Mouse (Mus musculus) heart, embryonic 11.5 days (tissue): ENCODE data around the gene Pgap1. TPM values are rescaled to one million over a fixed set of nuclear protein-coding genes. Genes with fewer than 3 reads are reported as not detected.

Experiments used
- ATAC-seq: fragments of 200-750 bp; cut with Nextera tagmentation; replicated peaks from 2 replicates; pipeline ENCODE4 v1.8.0; 2017; ENCODE audit warnings: moderate library complexity; ENCODE audit not compliant: insufficient number of reproducible peaks, low FRiP score, low TSS enrichment
- H3K27ac ChIP-seq: fragments of 300-500 bp; sonication (generic); 2 replicates; pipeline ENCODE4 v1.5.1; 2014; ENCODE audit warnings: mild to moderate bottlenecking, low read depth, low read length
- H3K27me3 ChIP-seq: fragments of 300-500 bp; sonication (generic); 2 replicates; pipeline ENCODE4 v1.6.1; 2014; ENCODE audit warnings: mild to moderate bottlenecking, low read length, mixed read lengths; ENCODE audit not compliant: control insufficient read depth, insufficient read depth
- H3K36me3 ChIP-seq: fragments of 300-500 bp; sonication (generic); 2 replicates; pipeline ENCODE4 v1.6.1; 2014; ENCODE audit warnings: mild to moderate bottlenecking, low read length, moderate library complexity, mixed read lengths; ENCODE audit not compliant: control insufficient read depth, insufficient read depth
- H3K4me1 ChIP-seq: fragments of 300-500 bp; sonication (generic); 2 replicates; pipeline ENCODE4 v1.6.1; 2014; ENCODE audit warnings: low read length; ENCODE audit not compliant: control insufficient read depth, insufficient read depth
- H3K4me2 ChIP-seq: fragments of 300-500 bp; sonication (generic); 2 replicates; pipeline ENCODE4 v1.6.1; 2014; ENCODE audit warnings: mild to moderate bottlenecking, moderate library complexity
- H3K4me3 ChIP-seq: fragments of 300-500 bp; sonication (generic); 2 replicates; pipeline ENCODE4 v1.5.1; 2014; ENCODE audit warnings: low read depth, low read length
- H3K9ac ChIP-seq: fragments of 300-500 bp; sonication (generic); 2 replicates; pipeline ENCODE4 v1.6.1; 2014; ENCODE audit warnings: mild to moderate bottlenecking, low read depth, low read length, moderate library complexity
- H3K9me3 ChIP-seq: fragments of 300-500 bp; sonication (generic); replicated peaks from 2 replicates; pipeline ENCODE4 v1.6.1; 2016; ENCODE audit warnings: low read length; ENCODE audit not compliant: control insufficient read depth
- WGBS: fragments of 180-500 bp; shearing (Covaris S2); extraction: QIAGEN DNeasy Blood & Tissue Kit; methylation state at CpG from one replicate; pipeline ENCODE4 v1.1.7; 2014; ENCODE audit not compliant: insufficient replicate concordance; 5-methylcytosine and 5-hydroxymethylcytosine counted together
- polyA plus RNA-seq: library from polyadenylated mRNA; unstranded; fragments of >200 nt; fragmentation: Nextera tagmentation; extraction: Ambion mirVana; gene quantifications from 2 replicates; pipeline ENCODE4 v1.2.1, GENCODE M21; 2014

Pgap1 gene
- polyA plus RNA-seq, 1 experiment from 2014 or later, result 6.0 TPM

DNA sequence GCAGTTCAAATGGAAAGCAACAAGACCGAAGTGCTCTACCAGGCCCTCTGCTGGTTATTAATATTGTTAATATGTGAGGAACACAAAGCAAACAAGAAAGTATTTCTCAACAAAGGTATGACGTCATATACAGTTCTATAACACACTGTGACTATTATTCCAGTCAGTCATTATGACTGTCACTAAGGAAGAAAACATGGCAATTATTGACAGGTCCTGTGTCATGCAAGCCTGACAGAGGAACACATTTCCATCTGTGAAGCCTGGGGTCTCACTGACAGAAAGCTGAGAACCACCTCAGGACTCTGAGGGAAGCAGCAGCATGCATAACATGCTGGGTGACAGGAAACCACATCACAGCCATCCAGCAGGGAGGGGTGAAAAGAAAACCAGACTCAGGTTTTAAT, 65.0 kb downstream of the Pgap1 start:
- no peaks in the 10 kb centered on the region for H3K4me1 ChIP-seq
- WGBS, result 78% methylated on average over 2 of the region's 2 CpGs

DNA sequence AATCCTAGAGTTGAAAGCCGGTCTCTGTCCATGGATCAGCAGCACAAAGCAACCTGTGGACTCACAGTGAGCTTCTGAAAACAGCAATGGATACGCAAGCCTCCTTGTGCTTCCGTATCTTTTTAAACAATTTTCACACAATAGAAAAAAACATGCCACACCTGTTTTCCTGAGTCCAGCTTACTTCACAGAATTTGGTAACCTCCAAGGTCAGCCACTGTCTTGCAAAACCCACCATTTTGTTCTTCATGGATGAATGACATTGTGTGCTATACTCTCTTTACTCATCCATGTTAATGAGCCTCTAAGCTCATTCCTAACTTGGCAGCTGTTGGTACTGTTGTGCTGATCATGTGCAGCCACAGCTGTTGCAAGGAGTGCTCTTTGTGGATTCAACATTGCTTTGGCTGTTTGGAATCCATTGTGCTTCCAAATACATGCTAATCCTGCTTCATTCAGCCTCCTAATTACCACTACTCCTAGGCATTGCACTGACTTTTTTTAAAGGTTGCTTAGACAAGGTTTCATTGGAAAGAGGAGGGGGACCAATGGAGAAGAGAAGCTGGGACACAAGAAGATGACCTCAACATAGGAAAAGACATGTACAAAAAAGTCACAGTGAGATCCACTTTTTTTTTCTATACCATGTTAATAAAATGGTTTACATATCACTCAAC, 72.6 kb downstream of the Pgap1 start:
- WGBS, result 82% methylated on average over 3 of the region's 3 CpGs
- no peak overlapping the region for H3K4me2 ChIP-seq
- no peak overlapping the region for H3K4me3 ChIP-seq
- no peaks in the 10 kb centered on the region for H3K27me3 ChIP-seq
- no peak for ATAC-seq
- H3K36me3 ChIP-seq, result 0 out of 2 replicates have a peak, but pooled peaks cover 5% of the 10 kb centered on the region
- no peaks in the 10 kb centered on the region for H3K4me1 ChIP-seq
- no peak overlapping the region for H3K9ac ChIP-seq
- no peaks in the 10 kb centered on the region for H3K9me3 ChIP-seq
- H3K27ac ChIP-seq, result no peak overlapping the region

More for the DNA sequence above, 65.0 kb downstream of the Pgap1 start:
- H3K27me3 ChIP-seq, result no peaks in the 10 kb centered on the region
- no peak overlapping the region for H3K27ac ChIP-seq
- H3K36me3 ChIP-seq, result no peaks in the 10 kb centered on the region
- no peak overlapping the region for H3K9ac ChIP-seq
- no peak overlapping the region for H3K4me2 ChIP-seq
- ATAC-seq, result no peak
- no peaks in the 10 kb centered on the region for H3K9me3 ChIP-seq
- no peak overlapping the region for H3K4me3 ChIP-seq

DNA sequence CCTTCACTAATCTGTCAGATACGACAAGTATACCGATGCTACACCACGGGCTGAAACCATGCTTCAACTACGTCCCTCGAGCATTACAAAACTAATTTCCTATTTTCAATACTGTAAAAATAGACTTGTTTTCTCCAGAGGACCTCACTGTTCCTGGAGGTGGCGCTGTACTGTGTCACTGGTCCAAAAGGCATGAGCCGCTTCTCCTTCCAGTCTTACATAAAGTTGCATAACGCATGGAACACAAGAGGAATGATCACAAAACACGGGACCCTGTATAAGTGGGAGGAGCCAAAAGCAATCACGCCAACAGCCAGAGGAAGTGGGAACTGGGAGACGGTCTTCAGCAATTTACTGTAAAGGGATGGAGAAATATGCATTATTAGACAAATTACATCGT, 77.0 kb downstream of the Pgap1 start:
- 90% methylated on average over 12 of the region's 12 CpGs for WGBS
- H3K9me3 ChIP-seq, result no peaks in the 10 kb centered on the region
- no peak for ATAC-seq
- no peaks in the 10 kb centered on the region for H3K4me1 ChIP-seq
- H3K9ac ChIP-seq, result no peak overlapping the region
- no peak overlapping the region for H3K4me2 ChIP-seq
- no peaks in the 10 kb centered on the region for H3K27me3 ChIP-seq
- H3K27ac ChIP-seq, result no peak overlapping the region
- 0 out of 2 replicates have a peak, but pooled peaks cover 2% of the 10 kb centered on the region for H3K36me3 ChIP-seq
- H3K4me3 ChIP-seq, result no peak overlapping the region

DNA sequence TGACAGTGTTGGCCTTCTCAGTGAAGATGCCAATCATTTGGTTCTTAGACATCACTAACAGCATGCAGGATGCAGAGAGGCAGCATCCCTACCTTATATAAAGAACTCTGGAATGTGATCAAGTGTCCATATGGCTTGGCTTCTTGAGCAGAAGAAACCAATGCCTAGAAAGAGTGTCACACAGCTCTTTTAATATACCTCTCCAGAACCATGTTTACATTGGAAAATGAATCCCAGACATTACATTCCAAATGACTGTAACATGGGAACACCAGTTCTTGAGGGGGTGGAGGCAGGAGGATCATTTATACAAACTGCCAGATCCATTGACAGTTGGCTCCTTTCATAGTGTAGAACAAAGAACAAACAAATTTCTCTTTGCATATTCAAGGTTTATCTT, 88.8 kb downstream of the Pgap1 start:
- Histone ChIP-seq H3K9ac (no peak overlapping the region), H3K9me3 (no peaks in the 10 kb centered on the region), H3K36me3 (no peaks in the 10 kb centered on the region), H3K27ac (no peak overlapping the region), H3K4me3 (no peak overlapping the region), H3K27me3 (no peaks in the 10 kb centered on the region), H3K4me1 (no peaks in the 10 kb centered on the region), H3K4me2 (no peak overlapping the region)
- no peak for ATAC-seq

DNA sequence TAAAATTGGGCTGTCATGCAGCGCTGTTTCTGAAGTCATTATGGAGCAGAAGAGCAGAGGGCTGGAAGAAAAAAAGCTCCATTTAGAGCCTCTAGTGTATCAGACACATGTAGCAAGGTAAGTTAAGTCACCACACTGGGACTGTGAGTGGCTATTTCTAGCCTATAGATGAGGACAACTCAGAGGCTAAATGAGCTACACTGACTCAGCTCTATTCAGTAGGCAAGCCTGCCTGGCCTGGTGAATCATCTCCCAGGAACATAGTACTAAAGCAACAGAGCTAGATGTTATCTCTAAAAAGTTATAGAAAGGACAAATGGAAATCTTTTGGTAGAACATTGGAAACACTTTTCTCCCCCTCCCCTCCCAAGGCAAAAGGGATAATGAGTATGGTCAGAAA, 90.1 kb downstream of the Pgap1 start:
- 94% methylated on average over 1 of the region's 1 CpGs for WGBS
- Histone ChIP-seq H3K27ac (no peak overlapping the region), H3K4me3 (no peak overlapping the region), H3K4me2 (no peak overlapping the region), H3K4me1 (no peaks in the 10 kb centered on the region), H3K9ac (no peak overlapping the region), H3K9me3 (no peaks in the 10 kb centered on the region), H3K27me3 (no peaks in the 10 kb centered on the region), H3K36me3 (no peaks in the 10 kb centered on the region)
- no peak for ATAC-seq

DNA sequence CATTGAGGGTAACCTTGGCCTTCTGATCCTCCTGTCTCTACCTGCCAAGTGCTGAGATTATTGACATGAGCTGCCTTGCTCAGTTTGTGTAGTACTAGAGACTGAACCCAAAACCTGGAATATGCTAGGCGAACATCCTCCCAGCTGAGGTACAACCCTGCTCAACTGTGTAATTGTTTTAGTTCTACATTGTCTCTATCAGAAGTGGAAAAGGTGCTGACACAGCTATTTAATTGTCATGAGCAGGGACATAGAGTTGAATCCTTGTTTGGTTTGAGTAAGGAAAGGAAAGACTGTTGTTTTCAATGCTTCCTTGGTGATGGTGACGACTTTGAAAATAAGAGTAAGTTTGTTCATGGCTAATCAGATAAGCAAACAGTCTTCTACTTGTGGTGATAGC, 105.4 kb downstream of the Pgap1 start:
- Histone ChIP-seq H3K27me3 (no peaks in the 10 kb centered on the region), H3K4me3 (no peak overlapping the region), H3K4me1 (no peaks in the 10 kb centered on the region), H3K4me2 (no peak overlapping the region), H3K27ac (no peak overlapping the region), H3K36me3 (no peaks in the 10 kb centered on the region), H3K9ac (no peak overlapping the region), H3K9me3 (no peaks in the 10 kb centered on the region)
- no peak for ATAC-seq
- WGBS, result 73% methylated on average over 2 of the region's 2 CpGs

DNA sequence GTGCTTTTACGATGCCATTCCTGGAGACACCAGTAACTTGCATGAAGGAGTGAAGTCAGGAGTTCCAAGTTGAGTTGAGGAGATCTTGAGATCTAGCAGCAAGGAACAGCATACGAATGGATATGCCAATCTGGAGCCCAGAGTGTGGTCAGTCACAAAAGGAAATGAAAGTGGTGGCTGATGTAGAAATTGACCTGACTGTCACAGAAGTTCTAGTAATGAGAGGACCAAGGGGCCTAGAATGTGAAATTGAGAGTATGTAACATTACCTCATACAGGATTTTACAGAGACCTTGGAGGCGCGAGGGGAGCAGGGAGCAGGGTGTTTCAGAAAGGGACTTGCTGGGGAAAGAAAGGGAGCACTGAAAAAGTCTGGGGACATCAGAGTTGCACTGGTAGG, 108.7 kb downstream of the Pgap1 start:
- Histone ChIP-seq H3K4me3 (no peak overlapping the region), H3K27me3 (no peaks in the 10 kb centered on the region), H3K4me2 (no peak overlapping the region), H3K27ac (no peak overlapping the region), H3K36me3 (no peaks in the 10 kb centered on the region), H3K4me1 (no peaks in the 10 kb centered on the region), H3K9ac (no peak overlapping the region), H3K9me3 (no peaks in the 10 kb centered on the region)
- ATAC-seq, result no peak
- 72% methylated on average over 4 of the region's 4 CpGs for WGBS

DNA sequence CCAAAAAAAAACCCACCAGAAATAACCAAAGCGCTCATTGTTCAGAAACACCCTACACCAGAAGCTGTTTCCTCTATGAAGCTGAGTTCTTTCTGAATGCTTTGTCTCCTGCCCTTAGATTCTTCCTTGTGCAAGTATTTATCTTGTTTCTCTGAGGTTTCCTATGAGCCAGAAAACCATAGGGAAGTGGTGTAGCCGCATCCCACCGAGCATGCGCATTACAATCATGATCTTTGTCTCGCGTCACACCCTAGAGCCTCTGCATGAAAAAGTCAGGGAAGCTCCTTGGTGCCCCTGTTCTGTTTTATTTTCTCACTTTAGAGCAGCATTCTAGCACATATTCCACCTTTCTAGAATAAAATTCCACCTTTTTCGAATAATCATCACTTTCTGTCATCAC, 113.8 kb downstream of the Pgap1 start:
- Histone ChIP-seq H3K4me2 (no peak overlapping the region), H3K4me1 (no peaks in the 10 kb centered on the region), H3K9ac (no peak overlapping the region), H3K4me3 (no peak overlapping the region), H3K27me3 (no peaks in the 10 kb centered on the region), H3K36me3 (no peaks in the 10 kb centered on the region), H3K9me3 (no peaks in the 10 kb centered on the region), H3K27ac (no peak overlapping the region)
- WGBS, result 54% methylated on average over 7 of the region's 7 CpGs
- no peak for ATAC-seq

DNA sequence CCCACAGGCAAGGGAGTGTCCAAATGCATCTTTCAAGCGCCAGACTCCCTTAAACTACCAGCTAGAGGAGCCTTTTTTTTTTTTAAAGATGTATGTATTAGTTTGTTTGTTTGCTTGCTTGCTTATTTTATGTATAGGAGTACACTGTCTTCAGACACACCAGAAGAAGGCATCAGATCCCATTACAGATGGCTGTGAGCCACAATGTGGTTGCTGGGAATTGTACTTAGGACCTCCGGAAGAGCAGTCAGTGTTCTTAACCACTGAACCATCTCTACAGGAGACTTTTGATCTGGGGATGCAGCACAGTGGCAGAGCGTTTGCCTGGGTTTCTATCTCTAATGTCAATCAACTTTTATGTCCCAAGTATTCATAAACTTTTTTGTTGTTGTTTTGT, 118.4 kb downstream of the Pgap1 start:
- H3K9me3 ChIP-seq, result no peaks in the 10 kb centered on the region
- no peaks in the 10 kb centered on the region for H3K4me1 ChIP-seq
- H3K9ac ChIP-seq, result peak overlapping the region; percentile 93
- peak overlapping the region; percentile 77; the same call in 1 of the 2 replicates for H3K4me2 ChIP-seq
- H3K4me3 ChIP-seq, result peak overlapping the region; percentile 89
- no peaks in the 10 kb centered on the region for H3K36me3 ChIP-seq
- no peak overlapping the region for H3K27ac ChIP-seq
- ATAC-seq, result no peak
- WGBS, result 52% methylated on average over 3 of the region's 3 CpGs
- no peaks in the 10 kb centered on the region for H3K27me3 ChIP-seq
